In the genomic region with DNA sequence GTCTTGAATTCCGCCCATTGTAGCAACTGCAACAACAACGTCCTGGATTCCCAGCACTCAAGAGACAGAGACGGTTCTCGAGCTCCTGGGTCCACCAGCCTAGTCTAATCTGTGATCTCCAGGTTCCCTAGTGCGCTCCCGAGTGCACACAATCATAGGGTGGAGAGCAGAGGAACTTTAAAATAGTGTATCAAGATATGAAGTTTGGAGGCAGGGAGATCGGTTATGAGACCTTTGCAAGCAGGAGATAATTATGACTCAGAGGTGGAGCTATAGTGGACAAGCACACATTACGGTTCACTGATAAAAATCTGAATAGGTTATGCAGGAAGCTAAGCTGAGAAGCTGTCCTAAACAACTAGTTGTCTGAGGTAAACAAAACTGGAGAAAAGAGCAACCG, we compare ENCODE assay signal across 8 mouse cellular contexts. TPM values are rescaled to one million over a fixed set of nuclear protein-coding genes. Genes with fewer than 3 reads are reported as not detected.
DNase-seq lines count a peak whose midpoint lies in the region; ATAC-seq and TF ChIP-seq lines count a peak whose summit lies in the region.

No protein-coding gene starts in this region.

- no peak overlapping the region for H3K27ac ChIP-seq in cerebellum, adult 2 months (ENCODE audit: insufficient read depth, low read length)
- H3K27ac ChIP-seq in stomach, embryonic 15.5 days, result peak overlapping the region; percentile 78

- no peak for DNase-seq in cerebellum, adult 2 months
- no peak for DNase-seq in cerebellum, postnatal 14 days
- DNase-seq in thymus, postnatal 14 days, result peak; percentile 4
- DNase-seq in thymus, postnatal 36 days, result no peak
- DNase-seq in liver, result peak; percentile 73
- DNase-seq in right cerebral cortex, postnatal 14 days, result no peak
- DNase-seq in urinary bladder, postnatal 25 days (ENCODE audit: low spot score), result no peak

- TF ChIP-seq CTCF in cerebellum, adult 2 months (IDR thresholded peaks at IDR 0.05; ENCODE audit: borderline replicate concordance, insufficient read depth, low read depth, low read length), result no peak

- peak overlapping the region; percentile 63 for H3K4me3 ChIP-seq in cerebellum, adult 2 months (replicated peaks; ENCODE audit: insufficient read depth, low read depth, low read length)
- peak overlapping the region; percentile 100 for H3K4me3 ChIP-seq in stomach, embryonic 15.5 days (replicated peaks)

- no peaks in the 10 kb centered on the region for H3K27me3 ChIP-seq in cerebellum, adult 2 months (ENCODE audit: control insufficient read depth, insufficient read depth, low read length)
- H3K27me3 ChIP-seq in stomach, embryonic 15.5 days (replicated peaks), result no peaks in the 10 kb centered on the region

- H3K4me1 ChIP-seq in cerebellum, adult 2 months (ENCODE audit: control insufficient read depth, insufficient read depth, low read length), result peaks cover 3% of the 10 kb centered on the region; the same call in 1 of the 2 replicates
- H3K4me1 ChIP-seq in stomach, embryonic 15.5 days, result peaks cover 7% of the 10 kb centered on the region

- peak overlapping the region; percentile 64 for H3K4me2 ChIP-seq in stomach, embryonic 15.5 days

- no peaks in the 10 kb centered on the region for H3K36me3 ChIP-seq in stomach, embryonic 15.5 days

- H3K9ac ChIP-seq in stomach, embryonic 15.5 days, result peak overlapping the region; percentile 36; the same call in 1 of the 2 replicates

- ATAC-seq in stomach, embryonic 15.5 days (ENCODE audit: insufficient read depth, low FRiP score, low read depth), result no peak

- no peak for TF ChIP-seq POLR2A in cerebellum, adult 2 months (IDR thresholded peaks at IDR 0.05; ENCODE audit: borderline replicate concordance, insufficient read depth, low read length)

- no peaks in the 10 kb centered on the region for H3K9me3 ChIP-seq in stomach, embryonic 15.5 days

- WGBS in cerebellum, adult 2 months, result 7% methylated on average over 9 of the region's 9 CpGs
- 7% methylated on average over 9 of the region's 9 CpGs for WGBS in stomach, embryonic 15.5 days

RNA-seq across cellular contexts. Expression of a gene that starts 0.7 kb away (rescaled TPM):
- 20.2 and 21.5 TPM in 2 replicates for polyA plus RNA-seq in cerebellum, adult 2 months (2012; rRNA removed)
- polyA plus RNA-seq in stomach, embryonic 15.5 days (2015; fragmentation: Nextera tagmentation; extraction: Ambion mirVana), result 32.3 and 34.2 TPM in 2 replicates

RNA-seq across cellular contexts. Expression of a gene that starts 0.9 kb away (rescaled TPM):
- 41.3 and 44.8 TPM in 2 replicates for polyA plus RNA-seq in cerebellum, adult 2 months (2012; rRNA removed)
- 113 and 129 TPM in 2 replicates for polyA plus RNA-seq in stomach, embryonic 15.5 days (2015; fragmentation: Nextera tagmentation; extraction: Ambion mirVana)

RNA-seq across cellular contexts. Expression of a gene that starts 34.3 kb away (rescaled TPM):
- polyA plus RNA-seq in cerebellum, adult 2 months (2012; rRNA removed), result not detected in 2 replicates
- 32.5 and 114 TPM in 2 replicates for polyA plus RNA-seq in stomach, embryonic 15.5 days (2015; fragmentation: Nextera tagmentation; extraction: Ambion mirVana)

RNA-seq across cellular contexts. Expression of a gene that starts 45.4 kb away (rescaled TPM):
- polyA plus RNA-seq in cerebellum, adult 2 months (2012; rRNA removed), result 0.38 TPM in 2 replicates
- not detected in 2 replicates for polyA plus RNA-seq in stomach, embryonic 15.5 days (2015; fragmentation: Nextera tagmentation; extraction: Ambion mirVana)

Comparison
In these comparisons a context has a peak if more than half of its experiments do, and no peak if none do; other contexts are left out.
1. DNase-seq: peak in thymus, postnatal 14 days (single experiment) and liver (single experiment); none in cerebellum, adult 2 months (0 of 2), cerebellum, postnatal 14 days (0 of 2), thymus, postnatal 36 days (0 of 2), right cerebral cortex, postnatal 14 days (single experiment) and urinary bladder, postnatal 25 days (single experiment).
2. RNA of a gene that starts 34.3 kb away (polyA plus RNA-seq): 32.5 to 114 TPM in stomach, embryonic 15.5 days; not detected in cerebellum, adult 2 months; every median in the first group is over 10 times any median in the second.